Mouse (Mus musculus) right cerebral cortex, postnatal 10 days (tissue): ENCODE measurements around the gene Smox.
"Not testable (repeated sequence)": the region's sequence is repeated elsewhere in the genome, so short reads cannot be mapped to it uniquely, and the experiment has no call there.

ENCODE experiments used
- DNase-seq, 2 experiments: peaks; one replicate each; pipeline ENCODE4 v3.0.0; 2021; ENCODE audit warnings: low spot score in 2 of 2

Gene Smox

DNA sequence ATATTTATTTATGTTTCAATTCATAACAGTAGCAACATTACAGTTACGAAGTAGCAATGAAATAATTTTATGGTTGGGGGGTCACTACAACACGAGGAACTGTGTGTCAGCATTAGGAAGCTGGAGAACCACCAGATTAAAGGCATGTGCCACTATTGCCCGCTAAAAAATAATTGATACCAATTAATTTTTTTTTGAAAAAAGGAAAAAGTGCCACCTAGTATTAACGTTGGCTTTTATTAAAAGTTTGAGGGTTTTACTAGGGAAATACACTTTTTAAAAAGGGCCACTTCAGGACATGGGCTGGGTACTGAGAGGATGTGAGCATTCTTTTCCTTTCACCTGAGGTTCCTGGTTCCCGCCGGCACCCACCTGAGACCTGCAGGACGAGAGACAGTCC, at the start of gene Smox:
Gene Smox, plus strand, starts transcription at position 301 of the 400 bp plus-strand sequence.
- no peak for DNase-seq

- DNase-seq, result no peak
Observed at GRCm38 (mm10) chr2:131443084-131443890, 48.0 kb upstream of the Smox start.

DNA sequence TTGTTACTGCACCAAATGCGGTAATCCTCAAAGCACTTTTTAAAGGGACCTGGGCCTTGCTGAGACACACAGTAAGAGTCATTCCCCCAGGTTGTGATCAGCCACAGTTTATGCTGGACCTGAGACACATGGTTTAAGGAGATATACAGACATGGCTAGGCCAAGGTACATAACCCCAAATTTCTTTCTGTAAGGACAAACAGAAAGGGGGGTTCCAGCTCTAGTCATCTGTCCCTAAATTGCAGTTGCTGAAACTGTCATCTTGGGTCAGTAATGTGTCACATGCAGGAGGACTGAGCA, 47.5 kb upstream of the Smox start:
- DNase-seq, result no peak

DNA sequence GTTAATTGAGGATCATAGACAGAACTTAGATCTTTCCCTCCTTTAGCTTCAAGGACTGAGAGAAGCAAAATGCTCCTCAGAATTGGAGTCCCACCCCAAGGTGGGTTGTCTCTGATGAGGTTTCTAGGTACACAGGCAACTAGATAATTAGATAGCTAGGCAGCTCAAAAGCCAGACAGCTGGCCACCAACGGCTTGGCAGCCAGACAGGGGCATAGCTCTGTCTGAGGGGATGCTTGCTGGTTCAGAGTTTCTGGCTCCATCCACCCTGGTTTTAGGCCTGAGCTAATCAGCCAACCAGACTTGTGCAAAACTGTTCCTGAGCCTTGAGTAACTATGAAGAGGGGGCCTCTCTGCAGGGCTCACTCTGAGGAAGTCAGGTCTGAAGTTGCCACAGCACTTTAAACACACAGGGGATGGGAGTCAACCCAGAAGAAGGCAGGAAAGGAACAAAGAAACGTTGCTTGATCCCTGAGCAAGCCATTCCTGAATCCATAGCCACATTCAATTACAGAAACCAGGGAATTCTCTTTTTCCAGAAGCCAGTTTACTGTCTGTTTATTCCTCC, 44.8 kb upstream of the Smox start:
- DNase-seq, result no peak

- peak in 1 of 2 experiments; percentile 23 for DNase-seq
Observed at GRCm38 (mm10) chr2:131447566-131448330, 43.5 kb upstream of the Smox start.

DNA sequence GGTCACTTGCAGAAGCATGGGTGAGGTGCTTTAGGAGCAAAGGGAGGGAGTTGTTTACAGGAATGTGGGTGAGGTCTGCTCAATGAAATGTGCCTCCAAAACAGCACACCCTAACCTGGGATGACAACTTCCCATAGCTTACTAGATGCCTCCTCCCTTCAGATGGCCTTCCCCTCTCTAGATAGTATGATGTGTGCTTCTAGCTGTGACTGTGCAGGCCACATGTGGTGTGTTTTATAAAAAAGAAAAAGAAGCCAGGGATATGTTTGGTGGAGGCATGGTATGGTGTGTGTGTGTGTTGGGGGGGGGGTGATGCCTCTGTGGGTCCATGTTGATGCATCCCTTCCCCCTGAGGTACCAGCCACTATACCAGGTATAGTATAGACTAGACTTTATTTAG, 42.9 kb upstream of the Smox start:
- no peak for DNase-seq

- DNase-seq, result no peak
Observed at GRCm38 (mm10) chr2:131449720-131450119, 41.6 kb upstream of the Smox start.

GRCm38 (mm10) chr2:131450491-131450890, 40.8 kb upstream of the Smox start:
- DNase-seq, result no peak

- no peak for DNase-seq
Observed at GRCm38 (mm10) chr2:131457728-131458127, 33.6 kb upstream of the Smox start.

- DNase-seq, result no peak
Observed at GRCm38 (mm10) chr2:131460946-131461682, 30.2 kb upstream of the Smox start.

DNA sequence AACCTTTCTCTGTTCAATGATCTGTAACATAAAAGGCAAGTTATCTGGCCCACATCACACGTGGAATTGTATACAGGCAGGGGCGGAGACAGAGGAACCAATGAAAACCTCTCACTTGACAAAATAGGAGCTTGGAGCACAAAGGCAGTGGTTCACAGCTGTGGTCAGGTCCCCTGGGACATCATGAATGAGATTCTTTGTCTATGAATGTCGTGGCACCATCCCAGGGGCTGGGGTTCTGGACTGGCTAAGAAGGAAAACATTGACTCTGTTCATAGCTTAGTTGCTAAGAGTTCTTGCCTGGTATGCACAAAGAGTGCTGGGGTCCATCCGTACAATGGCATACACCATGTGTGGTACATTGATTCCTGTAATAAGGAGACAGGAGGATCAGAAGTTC, 28.3 kb upstream of the Smox start:
- no peak for DNase-seq

DNA sequence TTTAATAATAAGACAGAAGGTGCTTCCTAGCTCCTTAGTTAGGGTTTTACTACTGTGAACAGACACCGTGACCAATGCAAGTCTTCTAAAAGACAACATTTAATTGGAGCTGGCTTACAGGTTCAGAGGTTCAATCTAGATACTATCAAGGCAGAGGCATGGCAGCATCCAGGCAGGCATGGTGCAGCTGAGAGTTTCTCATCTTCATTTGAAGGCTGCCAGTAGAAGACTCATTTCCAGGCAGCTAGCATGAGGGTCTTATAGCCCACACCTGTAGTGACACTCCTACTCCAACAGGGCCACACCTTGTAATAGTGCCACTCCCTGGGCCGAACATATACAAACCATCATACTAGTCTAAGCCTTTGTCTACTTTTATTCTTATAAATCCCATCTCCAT, 27.1 kb upstream of the Smox start:
- no peak for DNase-seq

- no peak for DNase-seq
Observed at GRCm38 (mm10) chr2:131466732-131467131, 24.6 kb upstream of the Smox start.

- DNase-seq, result peak; percentile 50 to 51
Observed at GRCm38 (mm10) chr2:131469916-131470315, 21.4 kb upstream of the Smox start.

DNA sequence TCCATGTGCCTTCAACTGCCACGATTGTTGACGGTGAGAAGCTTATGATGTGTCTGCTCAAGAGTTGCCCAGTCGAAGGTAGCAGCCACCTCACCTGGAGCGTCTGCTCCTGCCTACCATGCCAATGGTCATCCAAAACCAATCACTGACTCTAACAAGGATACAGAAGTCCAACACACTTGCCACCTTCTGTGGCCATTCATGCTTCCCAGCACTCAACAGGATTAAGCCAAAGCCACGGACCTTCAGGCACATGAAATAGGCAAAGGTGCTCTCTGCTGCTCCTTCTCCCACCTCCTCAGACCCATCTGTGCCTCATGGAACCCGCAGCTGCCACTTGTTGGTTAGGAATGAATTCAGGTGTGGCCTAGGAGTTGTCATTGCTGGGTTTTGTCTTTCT, 17.5 kb upstream of the Smox start:
- no peak for DNase-seq

DNA sequence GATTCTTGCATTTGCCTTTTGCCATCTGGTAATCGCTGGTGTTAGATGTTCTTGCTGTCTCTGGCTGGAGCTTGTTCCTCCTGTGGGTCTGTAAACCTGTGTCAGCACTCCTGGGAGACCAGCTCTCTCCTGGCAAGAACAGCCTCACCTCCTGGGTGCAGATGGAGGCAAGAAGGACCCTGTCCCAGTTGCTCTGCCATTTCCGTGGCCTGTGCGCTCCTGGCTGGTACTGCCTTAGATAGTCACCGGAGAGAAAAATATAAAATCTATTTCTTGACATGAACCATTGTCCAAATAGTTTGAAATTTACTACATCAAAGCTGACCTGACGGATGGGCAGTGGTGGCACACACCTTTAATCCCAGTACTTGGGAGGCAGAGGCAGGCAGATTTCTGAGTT, 14.2 kb upstream of the Smox start:
- DNase-seq, result not testable (repeated sequence)

DNA sequence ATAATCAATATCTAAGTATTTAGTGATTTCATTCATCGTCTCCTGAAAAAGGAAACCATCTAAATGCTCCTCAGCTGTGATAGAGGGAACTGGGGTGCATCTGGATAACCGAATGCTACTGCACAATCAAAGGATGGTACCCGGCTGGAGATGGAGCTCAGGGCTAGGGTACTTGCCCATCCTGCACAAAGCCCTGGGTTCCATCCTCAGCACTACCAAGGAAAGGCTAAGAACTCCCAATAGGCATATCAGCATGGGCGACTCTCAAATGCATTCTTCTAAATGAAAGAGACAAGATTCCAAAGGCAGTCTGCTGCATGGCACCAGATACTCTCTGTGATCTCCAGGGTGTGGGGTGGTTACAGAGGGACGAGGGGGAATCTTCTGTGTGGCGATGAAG, 13.4 kb upstream of the Smox start:
- no peak for DNase-seq

DNA sequence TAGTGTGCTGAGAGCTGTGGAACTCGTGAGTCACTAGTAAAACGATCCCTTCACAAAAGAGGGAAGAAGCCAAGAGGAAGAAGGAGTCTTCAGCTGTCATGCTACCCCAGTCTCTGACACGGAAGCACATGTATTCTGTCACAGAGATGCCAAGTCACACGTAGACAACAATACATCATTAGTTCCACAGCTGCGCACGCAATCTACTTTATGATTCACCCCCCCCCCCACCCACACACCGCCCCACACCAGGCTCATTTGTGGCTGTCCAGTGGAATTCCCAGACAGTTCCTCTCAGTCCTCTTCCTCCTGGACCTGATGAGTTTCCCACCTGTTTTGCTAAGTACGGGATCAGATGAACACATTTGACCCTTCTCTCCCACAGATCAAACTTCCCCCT, 12.9 kb upstream of the Smox start:
- no peak for DNase-seq

DNA sequence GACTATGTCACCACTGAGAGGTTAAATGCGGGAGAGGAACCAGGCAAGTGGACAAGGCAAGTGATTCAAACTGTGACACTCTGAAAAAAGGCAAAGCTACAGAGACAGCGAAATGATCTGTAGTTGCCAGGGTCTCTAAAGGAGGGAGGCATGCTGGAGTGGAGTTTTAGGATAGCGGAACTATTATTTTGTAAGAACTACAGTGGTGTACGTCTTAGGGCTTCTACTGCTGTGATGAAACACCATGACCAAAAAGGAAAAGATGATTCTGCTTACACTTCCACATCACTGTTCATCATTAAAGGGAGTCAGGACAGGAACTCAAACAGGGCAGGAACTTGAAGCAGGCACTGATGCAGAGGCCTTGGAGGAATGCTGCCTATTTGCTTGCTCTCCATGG, 12.4 kb upstream of the Smox start:
- no peak for DNase-seq

GRCm38 (mm10) chr2:131481733-131482132, 9.6 kb upstream of the Smox start:
- DNase-seq, result peak in 1 of 2 experiments; percentile 10

- peak in 1 of 2 experiments; percentile 13 for DNase-seq
Observed at GRCm38 (mm10) chr2:131482478-131482877, 8.8 kb upstream of the Smox start.

- no peak for DNase-seq
Observed at GRCm38 (mm10) chr2:131483562-131483961, 7.7 kb upstream of the Smox start.
